Mouse (Mus musculus) cerebellum, adult 2 months (tissue): ENCODE data around the gene Il34. TPM values are rescaled to one million over a fixed set of nuclear protein-coding genes. Genes with fewer than 3 reads are reported as not detected.

Experiments
- DNase-seq, 2 experiments: peaks; one replicate each; pipeline ENCODE4 v3.0.0; 2021
- H3K27ac ChIP-seq: fragments of 200-500 bp; 2 replicates; pipeline ENCODE4 v1.5.1; 2012; ENCODE audit warnings: low read length, control low read depth, inconsistent platforms; ENCODE audit not compliant: insufficient read depth
- H3K27me3 ChIP-seq: fragments of 200-500 bp; 2 replicates; pipeline ENCODE4 v1.6.1; 2012; ENCODE audit warnings: inconsistent platforms, mild to moderate bottlenecking, low read length, moderate library complexity; ENCODE audit not compliant: control insufficient read depth, insufficient read depth
- H3K4me1 ChIP-seq: fragments of 200-500 bp; 2 replicates; pipeline ENCODE4 v1.6.1; 2011; ENCODE audit warnings: low read length; ENCODE audit not compliant: control insufficient read depth, insufficient read depth
- H3K4me3 ChIP-seq: fragments of 200-500 bp; replicated peaks from 2 replicates; pipeline ENCODE3; 2011; ENCODE audit warnings: mild to moderate bottlenecking, low read depth, low read length, control low read depth; ENCODE audit not compliant: insufficient read depth
- CTCF ChIP-seq: fragments of 200-500 bp; IDR thresholded peaks from 2 replicates; pipeline ENCODE4 v1.5.1; 2011; ENCODE audit warnings: low read depth, mild to moderate bottlenecking, control low read depth, low read length, moderate library complexity, borderline replicate concordance; ENCODE audit not compliant: insufficient read depth
- POLR2A ChIP-seq: fragments of 200-500 bp; IDR thresholded peaks from 2 replicates; pipeline ENCODE4 v1.6.1; 2011; ENCODE audit warnings: low read length, control low read depth, borderline replicate concordance; ENCODE audit not compliant: insufficient read depth
- WGBS: fragments of 180-500 bp; shearing (Covaris S2); methylation state at CpG from one replicate; pipeline ENCODE4 v1.1.7; 2018; 5-methylcytosine and 5-hydroxymethylcytosine counted together
- polyA plus RNA-seq: library from polyadenylated mRNA; depleted of rRNA; stranded (reverse); fragments of >200 nt; gene quantifications from 2 replicates; pipeline ENCODE4 v1.2.3, GENCODE M21; 2012

The Il34 gene
- polyA plus RNA-seq, 1 experiment = 21.1 TPM

DNA sequence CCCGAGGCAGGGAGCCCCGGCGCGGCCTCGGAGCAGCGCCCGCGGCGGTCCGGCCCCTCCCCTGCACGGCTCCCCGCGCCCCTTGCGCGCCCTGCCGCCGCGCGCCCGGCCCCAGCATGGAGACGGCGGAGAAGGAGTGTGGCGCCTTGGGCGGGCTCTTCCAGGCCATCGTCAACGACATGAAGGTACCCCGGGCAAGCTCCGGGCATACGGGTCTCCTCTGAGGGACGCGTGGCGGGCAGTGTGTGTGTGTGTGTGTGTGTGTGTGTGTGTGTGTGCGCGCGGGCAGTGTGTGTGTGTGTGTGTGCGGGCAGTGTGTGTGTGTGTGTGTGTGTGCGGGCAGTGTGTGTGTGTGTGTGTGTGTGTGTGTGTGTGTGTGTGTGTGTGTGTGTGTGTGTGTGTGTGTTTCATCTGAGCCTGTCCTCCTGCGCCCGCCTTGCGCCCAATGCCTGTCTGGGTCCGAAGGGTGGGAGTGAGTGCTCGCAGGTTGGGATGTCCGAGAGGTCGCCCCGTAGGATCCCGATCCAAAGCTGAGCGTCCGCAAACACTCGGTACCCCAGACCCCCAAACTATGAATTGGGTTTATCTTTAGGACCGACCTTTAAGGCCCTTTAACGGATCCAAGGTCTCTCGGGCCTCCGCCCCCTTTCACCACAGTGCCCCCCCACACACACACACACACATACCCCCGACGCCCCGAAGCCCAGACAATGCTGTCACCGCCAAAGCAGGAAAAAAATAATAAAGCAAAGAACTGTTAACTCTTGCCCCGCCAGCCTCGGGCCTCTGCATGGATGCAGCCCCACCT lies 83.9 kb downstream of the Il34 start:
- under 1% methylated on average over 48 of the region's 59 CpGs for WGBS
- Histone ChIP-seq H3K27ac (peak overlapping the region; percentile 84), H3K27me3 (no peaks in the 10 kb centered on the region), H3K4me1 (peaks cover 63% of the 10 kb centered on the region), H3K4me3 (peak overlapping the region; percentile 77)
- DNase-seq = peak; percentile 62 to 74
- no peak for TF ChIP-seq CTCF
- no peak for TF ChIP-seq POLR2A

- 3% methylated on average over 57 of the region's 75 CpGs for WGBS
- peaks cover 65% of the 10 kb centered on the region for H3K4me1 ChIP-seq
Measured at GRCm38 (mm10) chr8:110720685-110721598, 84.8 kb downstream of the Il34 start, which contains the start of gene Mtss1l. Gene Mtss1l, plus strand, starts transcription at chr8:110721476.

GRCm38 (mm10) chr8:110719898-110720653 lies 85.6 kb downstream of the Il34 start:
- H3K27ac ChIP-seq = peak overlapping the region; percentile 84
- 52% methylated on average over 6 of the region's 6 CpGs for WGBS
- DNase-seq = peak in 1 of 2 experiments; percentile 61
- no peaks in the 10 kb centered on the region for H3K27me3 ChIP-seq
- peaks cover 65% of the 10 kb centered on the region for H3K4me1 ChIP-seq
- peak overlapping the region; percentile 77 for H3K4me3 ChIP-seq
- TF ChIP-seq POLR2A (no peak), CTCF (no peak)

More at GRCm38 (mm10) chr8:110720685-110721598, 84.8 kb downstream of the Il34 start, which contains the start of gene Mtss1l:
- Histone ChIP-seq H3K27me3 (no peaks in the 10 kb centered on the region), H3K4me3 (peak within 1 kb of the TSS; percentile 77), H3K27ac (peak within 1 kb of the TSS; percentile 84)
- TF ChIP-seq CTCF (no peak), POLR2A (peak; percentile 27)
- DNase-seq = peak; percentile 85 to 88

DNA sequence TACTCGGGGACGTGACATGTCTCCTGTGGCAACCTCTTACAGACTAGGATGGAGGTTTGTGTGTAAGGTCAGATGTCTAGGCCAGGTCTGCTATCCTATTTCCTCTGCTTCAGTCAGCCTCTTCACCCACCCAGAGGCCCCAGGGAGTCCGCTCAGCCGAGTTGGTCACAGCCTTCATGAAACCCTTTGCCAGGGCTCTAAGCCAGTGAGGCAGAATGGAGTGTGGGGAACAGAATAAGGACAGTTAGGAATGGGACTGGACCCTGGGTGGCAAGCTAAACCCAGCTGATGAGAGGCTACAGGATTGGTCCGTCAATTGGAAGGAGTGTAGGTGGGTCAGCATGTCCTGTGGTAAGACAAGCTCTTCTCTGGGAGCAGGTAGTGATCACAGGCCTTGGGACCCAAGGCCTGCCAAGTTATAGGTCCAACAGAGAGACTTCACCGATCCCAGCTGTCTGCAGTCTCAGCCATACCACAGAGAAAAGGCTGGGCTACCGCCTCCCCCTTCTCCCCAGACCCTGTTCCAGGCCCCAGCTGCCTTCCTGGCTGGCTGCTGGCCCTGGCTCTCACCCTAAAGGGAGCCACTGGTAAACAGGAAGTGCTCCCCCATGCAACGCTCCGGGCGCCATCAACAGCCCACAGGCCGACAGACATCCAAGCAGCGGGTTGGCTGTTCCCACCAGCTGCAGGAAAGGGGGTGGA lies 86.6 kb downstream of the Il34 start:
- Histone ChIP-seq H3K27me3 (no peaks in the 10 kb centered on the region), H3K4me3 (no peak overlapping the region), H3K27ac (peak overlapping the region; percentile 84), H3K4me1 (peaks cover 66% of the 10 kb centered on the region)
- WGBS = 22% methylated on average over 12 of the region's 12 CpGs
- TF ChIP-seq CTCF (no peak), POLR2A (no peak)
- peak; percentile 56 to 59 for DNase-seq

DNA sequence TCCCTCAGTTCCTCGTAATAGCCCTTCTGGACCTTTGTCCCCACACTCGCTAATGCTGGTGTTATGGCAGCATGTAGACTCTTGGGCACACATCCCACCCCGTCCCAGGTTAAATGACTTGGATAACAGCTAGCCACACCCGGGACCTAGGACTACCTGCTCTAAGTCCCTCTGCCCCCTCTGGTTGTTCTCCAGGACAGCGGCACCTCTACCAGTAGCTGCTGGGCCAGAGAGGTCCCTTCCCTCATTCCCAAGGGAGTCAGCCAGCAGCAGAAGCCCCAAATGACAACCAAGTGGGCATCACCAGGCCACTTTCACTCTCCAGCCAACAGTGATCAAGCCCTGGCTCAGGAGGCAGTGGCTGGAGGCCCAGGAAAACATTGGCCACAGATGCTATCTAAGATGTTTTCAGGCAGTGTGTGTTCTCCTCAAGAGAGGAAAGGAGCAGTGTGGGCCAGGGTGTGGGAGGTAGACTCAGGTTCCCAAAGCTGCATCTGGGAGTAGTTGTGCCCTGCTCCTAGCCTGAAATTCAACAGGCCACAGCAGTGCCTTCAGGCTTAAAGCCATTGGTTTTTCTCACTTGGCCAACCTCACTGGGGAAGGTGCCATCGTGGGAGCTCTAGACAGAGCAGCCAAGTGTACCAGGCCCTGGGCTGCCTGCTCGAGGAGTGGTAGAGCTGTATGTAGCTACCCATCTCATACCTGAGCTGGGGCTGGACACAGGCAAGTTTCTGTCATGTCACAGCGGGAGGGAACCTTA lies 87.3 kb downstream of the Il34 start:
- 38% methylated on average over 8 of the region's 8 CpGs for WGBS
- peak in 1 of 2 experiments; percentile 60 for DNase-seq
- TF ChIP-seq CTCF (no peak), POLR2A (no peak)
- Histone ChIP-seq H3K27me3 (no peaks in the 10 kb centered on the region), H3K4me3 (no peak overlapping the region), H3K27ac (peak overlapping the region; percentile 84), H3K4me1 (peaks cover 72% of the 10 kb centered on the region)

GRCm38 (mm10) chr8:110717131-110717530 lies 88.6 kb downstream of the Il34 start:
- 49% methylated on average over 7 of the region's 7 CpGs for WGBS
- Histone ChIP-seq H3K27ac (peak overlapping the region; percentile 78), H3K27me3 (no peaks in the 10 kb centered on the region), H3K4me3 (no peak overlapping the region), H3K4me1 (peaks cover 80% of the 10 kb centered on the region)
- no peak for DNase-seq
- TF ChIP-seq POLR2A = no peak
- no peak for TF ChIP-seq CTCF
